Comparison of ENCODE assay signal across 18 mouse cellular contexts in genomic region chr3:86668146-86668545, GRCm38 (mm10).
DNase-seq lines count a peak whose midpoint lies in the region; ATAC-seq and TF ChIP-seq lines count a peak whose summit lies in the region.
"Had no signal": no experiment of that assay in that cellular context is flagged by ENCODE, and none has a peak within 500 bp of the region (broad histone marks: within the 10 kb centered on the region; RNA-seq: fewer than 3 reads in every experiment).

No protein-coding gene starts in this region.

- 61% methylated on average over 8 of the region's 8 CpGs for WGBS in midbrain, embryonic 13.5 days
- WGBS in midbrain, embryonic 16.5 days, result 44% methylated on average over 8 of the region's 8 CpGs
- 36% methylated on average over 8 of the region's 8 CpGs for WGBS in hindbrain, embryonic 13.5 days
- 43% methylated on average over 8 of the region's 8 CpGs for WGBS in midbrain, postnatal 0 days
- 73% methylated on average over 8 of the region's 8 CpGs for WGBS in intestine, postnatal 0 days
- 48% methylated on average over 8 of the region's 8 CpGs for WGBS in kidney, embryonic 16.5 days

- H3K36me3 ChIP-seq in midbrain, embryonic 13.5 days, result no peaks in the 10 kb centered on the region
- H3K36me3 ChIP-seq in midbrain, embryonic 16.5 days (ENCODE audit: control insufficient read depth, insufficient read depth, low read length), result no peaks in the 10 kb centered on the region
- H3K36me3 ChIP-seq in hindbrain, embryonic 13.5 days, result no peaks in the 10 kb centered on the region
- H3K36me3 ChIP-seq in midbrain, postnatal 0 days (ENCODE audit: insufficient read depth, low read length), result no peaks in the 10 kb centered on the region
- no peaks in the 10 kb centered on the region for H3K36me3 ChIP-seq in intestine, postnatal 0 days (ENCODE audit: control insufficient read depth, insufficient read depth)
- H3K36me3 ChIP-seq in kidney, embryonic 16.5 days (ENCODE audit: insufficient read depth, low read length), result no peaks in the 10 kb centered on the region

- DNase-seq in cerebellum, postnatal 10 days, result peak; percentile 36 to 43
- no peak for DNase-seq in cerebellum, postnatal 25 days
- peak; percentile 66 for DNase-seq in midbrain, postnatal 0 days (ENCODE audit: low spot score)
- DNase-seq: adrenal gland, postnatal 36 days; gastrocnemius, postnatal 25 days; kidney, adult 11 months; liver; lung, adult 2 months; lung, postnatal 4 days; right cerebral cortex, postnatal 14 days; thymus, postnatal 4 days had no signal

- no peak for ATAC-seq in midbrain, embryonic 13.5 days
- ATAC-seq in midbrain, embryonic 16.5 days, result no peak
- peak; percentile 57; the same call in 1 of the 2 replicates for ATAC-seq in hindbrain, embryonic 13.5 days (ENCODE audit: low FRiP score)
- no peak for ATAC-seq in midbrain, postnatal 0 days (ENCODE audit: low FRiP score)
- no peak for ATAC-seq in intestine, postnatal 0 days
- ATAC-seq in kidney, embryonic 16.5 days (ENCODE audit: low FRiP score, low TSS enrichment), result no peak

- no peak overlapping the region for H3K4me2 ChIP-seq in midbrain, embryonic 13.5 days (replicated peaks)
- no peak overlapping the region for H3K4me2 ChIP-seq in midbrain, embryonic 16.5 days (ENCODE audit: low read length)
- H3K4me2 ChIP-seq in hindbrain, embryonic 13.5 days, result no peak overlapping the region
- H3K4me2 ChIP-seq in midbrain, postnatal 0 days (ENCODE audit: low read depth, low read length, poor library complexity, severe bottlenecking), result no peak overlapping the region
- no peak overlapping the region for H3K4me2 ChIP-seq in intestine, postnatal 0 days (replicated peaks; ENCODE audit: low read depth)
- H3K4me2 ChIP-seq in kidney, embryonic 16.5 days (replicated peaks; ENCODE audit: low read depth, low read length), result no peak overlapping the region
- H3K4me2 ChIP-seq: heart, embryonic 11.5 days had no signal

- H3K27ac ChIP-seq in midbrain, embryonic 13.5 days, result peak overlapping the region; percentile 39; the same call in 1 of the 2 replicates
- no peak overlapping the region for H3K27ac ChIP-seq in midbrain, embryonic 16.5 days (ENCODE audit: low read length)
- peak overlapping the region; percentile 36; the same call in 1 of the 2 replicates for H3K27ac ChIP-seq in hindbrain, embryonic 13.5 days
- H3K27ac ChIP-seq in midbrain, postnatal 0 days (ENCODE audit: low read depth, low read length), result no peak overlapping the region
- H3K27ac ChIP-seq in intestine, postnatal 0 days (ENCODE audit: low read depth, low read length), result no peak overlapping the region
- no peak overlapping the region for H3K27ac ChIP-seq in kidney, embryonic 16.5 days (ENCODE audit: low read length)

- H3K4me3 ChIP-seq in midbrain, embryonic 13.5 days (replicated peaks), result no peak overlapping the region
- no peak overlapping the region for H3K4me3 ChIP-seq in midbrain, embryonic 16.5 days (ENCODE audit: low read depth, low read length)
- H3K4me3 ChIP-seq in hindbrain, embryonic 13.5 days, result no peak overlapping the region
- no peak overlapping the region for H3K4me3 ChIP-seq in midbrain, postnatal 0 days (ENCODE audit: low read depth, low read length)
- no peak overlapping the region for H3K4me3 ChIP-seq in intestine, postnatal 0 days (ENCODE audit: low read depth, low read length)
- H3K4me3 ChIP-seq in kidney, embryonic 16.5 days (ENCODE audit: low read length), result no peak overlapping the region

- H3K9me3 ChIP-seq in midbrain, embryonic 13.5 days, result no peaks in the 10 kb centered on the region
- H3K9me3 ChIP-seq in midbrain, embryonic 16.5 days (replicated peaks; ENCODE audit: control insufficient read depth, low read length, poor library complexity, severe bottlenecking), result no peaks in the 10 kb centered on the region
- H3K9me3 ChIP-seq in hindbrain, embryonic 13.5 days, result no peaks in the 10 kb centered on the region
- H3K9me3 ChIP-seq in midbrain, postnatal 0 days (ENCODE audit: low read length), result no peaks in the 10 kb centered on the region
- H3K9me3 ChIP-seq in intestine, postnatal 0 days (ENCODE audit: control insufficient read depth), result no peaks in the 10 kb centered on the region
- H3K9me3 ChIP-seq in kidney, embryonic 16.5 days (ENCODE audit: low read length), result no peaks in the 10 kb centered on the region

- TF ChIP-seq CTCF in midbrain, postnatal 0 days (IDR thresholded peaks at IDR 0.05), result no peak
- TF ChIP-seq CTCF in intestine, postnatal 0 days (IDR thresholded peaks at IDR 0.05; ENCODE audit: low read depth), result no peak

- no peak overlapping the region for H3K9ac ChIP-seq in midbrain, embryonic 13.5 days (replicated peaks)
- no peak overlapping the region for H3K9ac ChIP-seq in midbrain, embryonic 16.5 days (ENCODE audit: low read depth, low read length)
- H3K9ac ChIP-seq in hindbrain, embryonic 13.5 days, result no peak overlapping the region
- no peak overlapping the region for H3K9ac ChIP-seq in midbrain, postnatal 0 days (replicated peaks; ENCODE audit: low read length, poor library complexity, severe bottlenecking)
- H3K9ac ChIP-seq in intestine, postnatal 0 days (ENCODE audit: low read depth, low read length), result no peak overlapping the region
- no peak overlapping the region for H3K9ac ChIP-seq in kidney, embryonic 16.5 days (replicated peaks; ENCODE audit: low read length)

- H3K27me3 ChIP-seq in midbrain, embryonic 13.5 days, result no peaks in the 10 kb centered on the region
- H3K27me3 ChIP-seq in midbrain, embryonic 16.5 days (ENCODE audit: control insufficient read depth, insufficient read depth, low read depth, low read length), result no peaks in the 10 kb centered on the region
- no peaks in the 10 kb centered on the region for H3K27me3 ChIP-seq in hindbrain, embryonic 13.5 days
- H3K27me3 ChIP-seq in midbrain, postnatal 0 days (ENCODE audit: insufficient read depth, low read length), result no peaks in the 10 kb centered on the region
- no peaks in the 10 kb centered on the region for H3K27me3 ChIP-seq in intestine, postnatal 0 days (replicated peaks; ENCODE audit: control insufficient read depth, insufficient read depth, low read length)
- no peaks in the 10 kb centered on the region for H3K27me3 ChIP-seq in kidney, embryonic 16.5 days (ENCODE audit: insufficient read depth, low read length)
- H3K27me3 ChIP-seq: CH12.LX had no signal

- H3K4me1 ChIP-seq in midbrain, embryonic 13.5 days (replicated peaks), result no peaks in the 10 kb centered on the region
- no peaks in the 10 kb centered on the region for H3K4me1 ChIP-seq in midbrain, embryonic 16.5 days (ENCODE audit: control insufficient read depth, insufficient read depth, low read length)
- H3K4me1 ChIP-seq in hindbrain, embryonic 13.5 days (replicated peaks), result peaks cover 4% of the 10 kb centered on the region
- H3K4me1 ChIP-seq in midbrain, postnatal 0 days (ENCODE audit: insufficient read depth, low read length), result no peaks in the 10 kb centered on the region
- no peaks in the 10 kb centered on the region for H3K4me1 ChIP-seq in intestine, postnatal 0 days (replicated peaks; ENCODE audit: control insufficient read depth, insufficient read depth, low read length)
- no peaks in the 10 kb centered on the region for H3K4me1 ChIP-seq in kidney, embryonic 16.5 days (ENCODE audit: insufficient read depth, low read length)

Comparison
In these comparisons a context has a peak if more than half of its experiments do, and no peak if none do; other contexts are left out.
1. DNase-seq: peak in cerebellum, postnatal 10 days (2 of 2) and midbrain, postnatal 0 days (single experiment); none in cerebellum, postnatal 25 days (0 of 2).
2. H3K27ac ChIP-seq: peak in midbrain, embryonic 13.5 days (single experiment) and hindbrain, embryonic 13.5 days (single experiment); none in midbrain, embryonic 16.5 days (single experiment), midbrain, postnatal 0 days (single experiment), intestine, postnatal 0 days (single experiment) and kidney, embryonic 16.5 days (single experiment).